Mouse (Mus musculus) ES-Bruce4 (cell line): ENCODE data around the gene Dspp.

ENCODE experiments used
- CTCF ChIP-seq: IDR thresholded peaks from one replicate; pipeline ENCODE4 v1.8.1; 2011; ENCODE audit warnings: low read depth, low read length
- EP300 ChIP-seq: IDR thresholded peaks from 2 replicates; pipeline ENCODE4 v1.6.1; 2011; ENCODE audit warnings: low read depth, low read length; ENCODE audit not compliant: insufficient read depth
- POLR2A ChIP-seq: IDR thresholded peaks from one replicate; pipeline ENCODE4 v1.8.1; 2011; ENCODE audit warnings: low read length; ENCODE audit not compliant: insufficient read depth

- no peak for TF ChIP-seq POLR2A
- TF ChIP-seq CTCF, result peak; percentile 54
- no peak for TF ChIP-seq EP300
Measured at GRCm38 (mm10) chr5:104218926-104219325, 48.4 kb downstream of the Dspp start.
